Comparison of ENCODE assay signal across 16 mouse cellular contexts in the genomic region with DNA sequence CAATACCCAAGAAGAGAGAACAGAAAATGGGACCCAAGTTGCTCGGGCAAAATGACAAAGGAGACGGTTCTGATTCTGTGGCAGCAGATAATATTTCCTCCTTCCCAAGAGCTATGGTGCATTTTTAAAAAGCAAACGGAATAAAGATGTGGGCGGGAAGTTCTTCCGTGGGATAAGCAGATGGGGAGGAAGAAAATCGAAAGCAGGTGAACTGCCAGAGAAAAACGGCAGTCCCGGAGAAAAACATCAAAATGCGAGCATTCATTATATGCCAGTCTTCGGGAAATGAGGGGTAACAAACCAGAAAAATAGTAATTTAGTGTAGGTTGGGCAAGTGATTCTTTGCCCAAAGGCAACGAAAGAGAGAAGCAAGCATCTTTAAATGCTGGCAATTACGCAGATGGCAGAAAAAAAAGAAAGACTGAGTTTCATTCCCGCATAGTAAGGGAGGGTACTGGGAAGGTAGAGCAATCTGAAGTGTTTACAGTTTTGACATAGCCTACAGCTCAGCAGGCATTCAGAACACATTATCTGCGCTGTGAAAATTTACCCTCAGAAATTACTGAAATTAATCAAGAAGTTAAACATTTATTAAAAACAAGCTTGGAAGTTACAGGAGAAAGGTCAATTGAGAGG. TPM values are rescaled to one million over a fixed set of nuclear protein-coding genes. Genes with fewer than 3 reads are reported as not detected.
A peak's percentile ranks its signal among the peaks of the same experiment; 100 is the strongest.
DNase-seq lines count a peak whose midpoint lies in the region; ATAC-seq and TF ChIP-seq lines count a peak whose summit lies in the region.
"Had no signal": no experiment of that assay in that cellular context is flagged by ENCODE, and none has a peak within 500 bp of the region (broad histone marks: within the 10 kb centered on the region; RNA-seq: fewer than 3 reads in every experiment).

No protein-coding gene starts in this region.

- peak overlapping the region; percentile 11; the same call in 1 of the 2 replicates for H3K4me3 ChIP-seq in forebrain, postnatal 0 days (ENCODE audit: low read depth, low read length)
- no peak overlapping the region for H3K4me3 ChIP-seq in forebrain, embryonic 10.5 days
- H3K4me3 ChIP-seq in liver, adult 2 months (ENCODE audit: insufficient read depth, low read depth, low read length), result peak overlapping the region; percentile 49
- no peak overlapping the region for H3K4me3 ChIP-seq in embryonic facial prominence, embryonic 12.5 days
- H3K4me3 ChIP-seq in liver, embryonic 16.5 days (ENCODE audit: low read depth, low read length), result no peak overlapping the region
- H3K4me3 ChIP-seq: limb, embryonic 13.5 days had no signal

- no peaks in the 10 kb centered on the region for H3K9me3 ChIP-seq in forebrain, postnatal 0 days (ENCODE audit: low read length)
- no peaks in the 10 kb centered on the region for H3K9me3 ChIP-seq in forebrain, embryonic 10.5 days
- no peaks in the 10 kb centered on the region for H3K9me3 ChIP-seq in embryonic facial prominence, embryonic 12.5 days
- H3K9me3 ChIP-seq in liver, embryonic 16.5 days (replicated peaks; ENCODE audit: control insufficient read depth, low read length), result no peaks in the 10 kb centered on the region
- H3K9me3 ChIP-seq: G1E; limb, embryonic 13.5 days had no signal

- no peaks in the 10 kb centered on the region for H3K36me3 ChIP-seq in forebrain, postnatal 0 days (ENCODE audit: insufficient read depth)
- no peaks in the 10 kb centered on the region for H3K36me3 ChIP-seq in forebrain, embryonic 10.5 days (replicated peaks)
- H3K36me3 ChIP-seq in liver, adult 2 months (ENCODE audit: control insufficient read depth, insufficient read depth, low read length), result no peaks in the 10 kb centered on the region
- H3K36me3 ChIP-seq in embryonic facial prominence, embryonic 12.5 days, result no peaks in the 10 kb centered on the region
- no peaks in the 10 kb centered on the region for H3K36me3 ChIP-seq in liver, embryonic 16.5 days (ENCODE audit: control insufficient read depth, insufficient read depth)
- H3K36me3 ChIP-seq: G1E; limb, embryonic 13.5 days had no signal

- no peaks in the 10 kb centered on the region for H3K4me1 ChIP-seq in forebrain, postnatal 0 days (ENCODE audit: insufficient read depth)
- H3K4me1 ChIP-seq in forebrain, embryonic 10.5 days, result peaks cover 10% of the 10 kb centered on the region
- H3K4me1 ChIP-seq in liver, adult 2 months (ENCODE audit: control insufficient read depth, insufficient read depth, low read length), result peaks cover 26% of the 10 kb centered on the region
- H3K4me1 ChIP-seq in embryonic facial prominence, embryonic 12.5 days, result peaks cover 12% of the 10 kb centered on the region
- H3K4me1 ChIP-seq in liver, embryonic 16.5 days (ENCODE audit: control insufficient read depth, low read depth, low read length), result peaks cover 19% of the 10 kb centered on the region

- WGBS in forebrain, postnatal 0 days, result 53% methylated on average over 14 of the region's 14 CpGs
- WGBS in forebrain, embryonic 10.5 days, result 81% methylated on average over 14 of the region's 14 CpGs
- WGBS in liver, adult 2 months, result 25% methylated on average over 14 of the region's 14 CpGs
- WGBS in embryonic facial prominence, embryonic 12.5 days, result 35% methylated on average over 14 of the region's 14 CpGs
- WGBS in liver, embryonic 16.5 days (ENCODE audit: insufficient replicate concordance), result 68% methylated on average over 14 of the region's 14 CpGs

- TF ChIP-seq CTCF in forebrain, postnatal 0 days (IDR thresholded peaks at IDR 0.05; ENCODE audit: low read depth), result no peak
- no peak for TF ChIP-seq CTCF in liver, adult 2 months (IDR thresholded peaks at IDR 0.05; ENCODE audit: low read depth, low read length)

- peak overlapping the region; percentile 29 for H3K4me2 ChIP-seq in forebrain, postnatal 0 days (ENCODE audit: low read depth)
- peak overlapping the region; percentile 21; the same call in 1 of the 2 replicates for H3K4me2 ChIP-seq in embryonic facial prominence, embryonic 12.5 days (replicated peaks)
- no peak overlapping the region for H3K4me2 ChIP-seq in liver, embryonic 16.5 days (ENCODE audit: low read depth, low read length)
- H3K4me2 ChIP-seq: limb, embryonic 13.5 days had no signal

- no peak overlapping the region for H3K9ac ChIP-seq in forebrain, postnatal 0 days
- H3K9ac ChIP-seq in liver, adult 2 months (ENCODE audit: low read depth, low read length), result peak overlapping the region; percentile 67
- H3K9ac ChIP-seq in embryonic facial prominence, embryonic 12.5 days, result no peak overlapping the region
- H3K9ac ChIP-seq in liver, embryonic 16.5 days (ENCODE audit: low read depth, low read length), result no peak overlapping the region
- H3K9ac ChIP-seq: limb, embryonic 13.5 days had no signal

- no peaks in the 10 kb centered on the region for H3K27me3 ChIP-seq in forebrain, postnatal 0 days (ENCODE audit: insufficient read depth, low read length)
- no peaks in the 10 kb centered on the region for H3K27me3 ChIP-seq in forebrain, embryonic 10.5 days (ENCODE audit: poor library complexity, severe bottlenecking)
- H3K27me3 ChIP-seq in liver, adult 2 months (ENCODE audit: control insufficient read depth, insufficient read depth, low read length), result no peaks in the 10 kb centered on the region
- no peaks in the 10 kb centered on the region for H3K27me3 ChIP-seq in embryonic facial prominence, embryonic 12.5 days
- H3K27me3 ChIP-seq in liver, embryonic 16.5 days (ENCODE audit: control insufficient read depth, insufficient read depth, low read depth, low read length), result no peaks in the 10 kb centered on the region
- H3K27me3 ChIP-seq: limb, embryonic 13.5 days had no signal

- no peak for ATAC-seq in forebrain, postnatal 0 days
- ATAC-seq in embryonic facial prominence, embryonic 12.5 days (ENCODE audit: insufficient number of reproducible peaks, insufficient read depth, low FRiP score, low TSS enrichment), result no peak
- no peak for ATAC-seq in liver, embryonic 16.5 days (ENCODE audit: low read depth)
- ATAC-seq: activated CD4-positive, CD25-positive, alpha-beta regulatory T cell, adult 4 months; forebrain, embryonic 14.5 days had no signal

- no peak overlapping the region for H3K27ac ChIP-seq in forebrain, postnatal 0 days (ENCODE audit: low read depth, low read length)
- no peak overlapping the region for H3K27ac ChIP-seq in forebrain, embryonic 10.5 days
- peak overlapping the region; percentile 85 for H3K27ac ChIP-seq in liver, adult 2 months (replicated peaks; ENCODE audit: insufficient read depth, low read depth, low read length)
- H3K27ac ChIP-seq in embryonic facial prominence, embryonic 12.5 days, result 0 out of 2 replicates have a peak overlapping the region, but pooled peaks have one; percentile 66
- H3K27ac ChIP-seq in liver, embryonic 16.5 days (ENCODE audit: low read length), result peak overlapping the region; percentile 71
- H3K27ac ChIP-seq: limb, embryonic 13.5 days had no signal

- DNase-seq in forebrain, postnatal 0 days, result no peak
- no peak for DNase-seq in forebrain, embryonic 10.5 days (ENCODE audit: extremely low spot score, low spot score)
- DNase-seq in liver, adult 2 months (ENCODE audit: extremely low read depth, low read depth, low spot score), result no peak
- no peak for DNase-seq in liver
- DNase-seq in ovary, adult 18-20 months (ENCODE audit: low spot score), result no peak
- DNase-seq in urinary bladder, postnatal 14 days (ENCODE audit: low spot score), result no peak
- DNase-seq: heart, postnatal 4 days; layer of hippocampus, adult 9-11 months; thymus, adult 2 months had no signal

- H3K79me2 ChIP-seq in liver, adult 2 months (ENCODE audit: control insufficient read depth, insufficient read depth, low read length), result no peaks in the 10 kb centered on the region; the same call in 1 of the 2 replicates

- no peak for TF ChIP-seq POLR2A in liver, adult 2 months (IDR thresholded peaks at IDR 0.05; ENCODE audit: extremely low read depth, insufficient read depth, low read length)

RNA-seq across cellular contexts. Expression of a gene that starts 19.6 kb away (rescaled TPM):
- 0.15 TPM in 1 of 2 replicates, not detected in the other for total RNA-seq in forebrain, postnatal 0 days (2014; rRNA removed)
- 0.21 and 0.45 TPM in 2 replicates for polyA plus RNA-seq in forebrain, postnatal 0 days (2015; fragmentation: Nextera tagmentation; extraction: Ambion mirVana)
- polyA plus RNA-seq in forebrain, embryonic 10.5 days (2016; fragmentation: Nextera tagmentation; extraction: Ambion mirVana), result not detected in 2 replicates
- total RNA-seq in liver, adult 2 months (2014; rRNA removed), result 1,448 and 1,888 TPM in 2 replicates
- 1,550 and 1,804 TPM in 2 replicates for polyA plus RNA-seq in liver, adult 2 months (2012; rRNA removed)
- polyA plus RNA-seq in embryonic facial prominence, embryonic 12.5 days (2016; fragmentation: Nextera tagmentation; extraction: Ambion mirVana), result 0.19 and 0.55 TPM in 2 replicates
- 105 and 149 TPM in 2 replicates for polyA plus RNA-seq in liver, embryonic 16.5 days (2015; fragmentation: Nextera tagmentation; extraction: Ambion mirVana)
- total RNA-seq: G1E had no signal
- polyA plus RNA-seq: activated CD4-positive, CD25-positive, alpha-beta regulatory T cell, adult 4 months; forebrain, embryonic 14.5 days; G1E had no signal

RNA-seq across cellular contexts. Expression of a gene that starts 49.4 kb away (rescaled TPM):
- 0.46 and 0.62 TPM in 2 replicates for total RNA-seq in forebrain, postnatal 0 days (2014; rRNA removed)
- polyA plus RNA-seq in forebrain, postnatal 0 days (2015; fragmentation: Nextera tagmentation; extraction: Ambion mirVana), result 1.1 and 1.2 TPM in 2 replicates
- 0.10 TPM in 1 of 2 replicates, not detected in the other for polyA plus RNA-seq in forebrain, embryonic 10.5 days (2016; fragmentation: Nextera tagmentation; extraction: Ambion mirVana)
- total RNA-seq in liver, adult 2 months (2014; rRNA removed), result 0.09 TPM in 1 of 2 replicates, not detected in the other
- 0.09 and 0.10 TPM in 2 replicates for polyA plus RNA-seq in liver, adult 2 months (2012; rRNA removed)
- polyA plus RNA-seq in embryonic facial prominence, embryonic 12.5 days (2016; fragmentation: Nextera tagmentation; extraction: Ambion mirVana), result 0.23 and 0.28 TPM in 2 replicates
- polyA plus RNA-seq in liver, embryonic 16.5 days (2015; fragmentation: Nextera tagmentation; extraction: Ambion mirVana), result 0.33 and 3.2 TPM in 2 replicates
- total RNA-seq: G1E; megakaryocyte progenitor cell, adult 5-6 weeks had no signal
- polyA plus RNA-seq: activated CD4-positive, CD25-positive, alpha-beta regulatory T cell, adult 4 months; G1E had no signal

RNA-seq across cellular contexts. Expression of a gene that starts 57.0 kb away (rescaled TPM):
- total RNA-seq in forebrain, postnatal 0 days (2014; rRNA removed), result 33.2 and 47.8 TPM in 2 replicates
- 17.6 and 20.3 TPM in 2 replicates for polyA plus RNA-seq in forebrain, postnatal 0 days (2015; fragmentation: Nextera tagmentation; extraction: Ambion mirVana)
- 43.9 and 45.6 TPM in 2 replicates for polyA plus RNA-seq in forebrain, embryonic 10.5 days (2016; fragmentation: Nextera tagmentation; extraction: Ambion mirVana)
- 78.1 and 81.3 TPM in 2 replicates for total RNA-seq in liver, adult 2 months (2014; rRNA removed)
- polyA plus RNA-seq in liver, adult 2 months (2012; rRNA removed), result 30.0 and 40.8 TPM in 2 replicates
- polyA plus RNA-seq in embryonic facial prominence, embryonic 12.5 days (2016; fragmentation: Nextera tagmentation; extraction: Ambion mirVana), result 138 and 144 TPM in 2 replicates
- polyA plus RNA-seq in liver, embryonic 16.5 days (2015; fragmentation: Nextera tagmentation; extraction: Ambion mirVana), result 15.9 and 16.3 TPM in 2 replicates

Comparison
In these comparisons a context has a peak if more than half of its experiments do, and no peak if none do; other contexts are left out.
1. H3K4me3 ChIP-seq: peak in forebrain, postnatal 0 days (single experiment) and liver, adult 2 months (single experiment); none in forebrain, embryonic 10.5 days (single experiment), embryonic facial prominence, embryonic 12.5 days (single experiment) and liver, embryonic 16.5 days (single experiment).
2. H3K27ac ChIP-seq: peak in liver, adult 2 months (single experiment), embryonic facial prominence, embryonic 12.5 days (single experiment) and liver, embryonic 16.5 days (single experiment); none in forebrain, postnatal 0 days (single experiment) and forebrain, embryonic 10.5 days (single experiment).
3. RNA of a gene that starts 19.6 kb away (polyA plus RNA-seq): 1,550 to 1,804 TPM in liver, adult 2 months and 105 to 149 TPM in liver, embryonic 16.5 days; 0.21 to 0.45 TPM in forebrain, postnatal 0 days, 0.19 to 0.55 TPM in embryonic facial prominence, embryonic 12.5 days and not detected in forebrain, embryonic 10.5 days; every median in the first group is over 10 times any median in the second.